Mouse (Mus musculus) heart, embryonic 14.5 days (tissue): ENCODE results near the gene Tcf7l1. TPM values are rescaled to one million over a fixed set of nuclear protein-coding genes. Genes with fewer than 3 reads are reported as not detected.

Experiments
- ATAC-seq: fragments of 200-750 bp; cut with Nextera tagmentation; 2 replicates; pipeline ENCODE4 v1.8.0; 2017; ENCODE audit warnings: low read depth, moderate TSS enrichment; ENCODE audit not compliant: insufficient number of reproducible peaks, insufficient read depth, low FRiP score
- H3K27ac ChIP-seq, 2 experiments: fragments of 200-500 bp in 1 of 2; fragments of 300-500 bp in 1 of 2; sonication (generic) in 1 of 2; replicated peaks in 1 of 2; 2 replicates each; pipeline ENCODE4 v1.5.1; 2012 to 2014; ENCODE audit warnings: low read depth in 2 of 2, low read length in 2 of 2, control low read depth in 1 of 2, mild to moderate bottlenecking in 1 of 2, mixed read lengths in 1 of 2; ENCODE audit not compliant: control insufficient read depth in 1 of 2, insufficient read depth in 1 of 2
- H3K27me3 ChIP-seq: fragments of 300-500 bp; sonication (generic); 2 replicates; pipeline ENCODE4 v1.6.1; 2014; ENCODE audit warnings: mild to moderate bottlenecking, low read length, control low read depth; ENCODE audit not compliant: control insufficient read depth, insufficient read depth
- H3K36me3 ChIP-seq: fragments of 300-500 bp; sonication (generic); 2 replicates; pipeline ENCODE4 v1.6.1; 2014; ENCODE audit warnings: mild to moderate bottlenecking, control low read depth, low read length, mixed read lengths; ENCODE audit not compliant: control insufficient read depth, insufficient read depth
- H3K4me1 ChIP-seq, 2 experiments: fragments of 200-500 bp in 1 of 2; fragments of 300-500 bp in 1 of 2; sonication (generic) in 1 of 2; 2 replicates each; pipeline ENCODE4 v1.6.1; 2012 to 2014; ENCODE audit warnings: low read length in 2 of 2, control low read depth in 1 of 2, mixed read lengths in 1 of 2; ENCODE audit not compliant: control insufficient read depth in 2 of 2, insufficient read depth in 2 of 2
- H3K4me2 ChIP-seq: fragments of 300-500 bp; sonication (generic); 2 replicates; pipeline ENCODE4 v1.6.1; 2014; ENCODE audit warnings: mild to moderate bottlenecking, low read length
- H3K4me3 ChIP-seq, 2 experiments: fragments of 200-500 bp in 1 of 2; fragments of 300-500 bp in 1 of 2; sonication (generic) in 1 of 2; 2 replicates each; pipeline ENCODE4 v1.5.1; 2012 to 2014; ENCODE audit warnings: low read length in 2 of 2, mild to moderate bottlenecking in 2 of 2, control low read depth in 1 of 2, low read depth in 1 of 2, moderate library complexity in 1 of 2; ENCODE audit not compliant: control insufficient read depth in 1 of 2, insufficient read depth in 1 of 2
- H3K9ac ChIP-seq: fragments of 300-500 bp; sonication (generic); 2 replicates; pipeline ENCODE4 v1.6.1; 2014; ENCODE audit warnings: mild to moderate bottlenecking, low read length
- H3K9me3 ChIP-seq: fragments of 300-500 bp; sonication (generic); 2 replicates; pipeline ENCODE4 v1.6.1; 2016; ENCODE audit warnings: low read length, control low read depth; ENCODE audit not compliant: control insufficient read depth
- WGBS: fragments of 180-500 bp; shearing (Covaris S2); extraction: QIAGEN DNeasy Blood & Tissue Kit; methylation state at CpG from one replicate; pipeline ENCODE4 v1.1.7; 2014; 5-methylcytosine and 5-hydroxymethylcytosine counted together
- polyA plus RNA-seq: library from polyadenylated mRNA; unstranded; fragments of >200 nt; fragmentation: Nextera tagmentation; extraction: Ambion mirVana; gene quantifications from 2 replicates; pipeline ENCODE4 v1.2.1, GENCODE M21; 2014

Tcf7l1 gene
- polyA plus RNA-seq, 1 experiment from 2014 or later, result 17.4 TPM

- no peaks in the 10 kb centered on the region for H3K27me3 ChIP-seq
- H3K9me3 ChIP-seq, result no peaks in the 10 kb centered on the region
- H3K4me1 ChIP-seq, result peaks cover 17 to 35% of the 10 kb centered on the region in 2 experiments
- WGBS, result 37% methylated on average over 9 of the region's 9 CpGs
- H3K4me2 ChIP-seq, result no peak overlapping the region
- no peak overlapping the region for H3K4me3 ChIP-seq
- no peak overlapping the region for H3K27ac ChIP-seq
- H3K9ac ChIP-seq, result no peak overlapping the region
- ATAC-seq, result no peak
- H3K36me3 ChIP-seq, result no peaks in the 10 kb centered on the region
Measured at GRCm38 (mm10) chr6:72754215-72754614, 34.8 kb downstream of the Tcf7l1 start.

GRCm38 (mm10) chr6:72753782-72754181 lies 35.3 kb downstream of the Tcf7l1 start:
- no peak overlapping the region for H3K9ac ChIP-seq
- no peaks in the 10 kb centered on the region for H3K36me3 ChIP-seq
- no peaks in the 10 kb centered on the region for H3K9me3 ChIP-seq
- peaks cover 20 to 35% of the 10 kb centered on the region in 2 experiments for H3K4me1 ChIP-seq
- no peaks in the 10 kb centered on the region for H3K27me3 ChIP-seq
- ATAC-seq, result no peak
- 87% methylated on average over 8 of the region's 8 CpGs for WGBS
- H3K4me2 ChIP-seq, result no peak overlapping the region
- no peak overlapping the region for H3K4me3 ChIP-seq
- H3K27ac ChIP-seq, result no peak overlapping the region

- H3K4me1 ChIP-seq, result peaks cover 24 to 41% of the 10 kb centered on the region in 2 experiments
Measured at GRCm38 (mm10) chr6:72752824-72753223, 36.2 kb downstream of the Tcf7l1 start.

GRCm38 (mm10) chr6:72751210-72751609 lies 37.8 kb downstream of the Tcf7l1 start:
- 80% methylated on average over 1 of the region's 1 CpGs for WGBS
- H3K9ac ChIP-seq, result no peak overlapping the region
- no peak for ATAC-seq
- H3K27me3 ChIP-seq, result no peaks in the 10 kb centered on the region
- no peak overlapping the region for H3K27ac ChIP-seq
- H3K4me2 ChIP-seq, result no peak overlapping the region
- no peak overlapping the region for H3K4me3 ChIP-seq
- no peaks in the 10 kb centered on the region for H3K9me3 ChIP-seq
- no peaks in the 10 kb centered on the region for H3K36me3 ChIP-seq
- peaks cover 26 to 44% of the 10 kb centered on the region in 2 experiments for H3K4me1 ChIP-seq

More at GRCm38 (mm10) chr6:72752824-72753223, 36.2 kb downstream of the Tcf7l1 start:
- no peaks in the 10 kb centered on the region for H3K9me3 ChIP-seq
- 83% methylated on average over 15 of the region's 15 CpGs for WGBS
- no peak for ATAC-seq
- no peak overlapping the region for H3K27ac ChIP-seq
- no peaks in the 10 kb centered on the region for H3K36me3 ChIP-seq
- no peak overlapping the region for H3K4me2 ChIP-seq
- H3K27me3 ChIP-seq, result no peaks in the 10 kb centered on the region
- H3K9ac ChIP-seq, result no peak overlapping the region
- H3K4me3 ChIP-seq, result no peak overlapping the region

- Histone ChIP-seq H3K4me1 (peaks cover 19 to 34% of the 10 kb centered on the region in 2 experiments), H3K9me3 (no peaks in the 10 kb centered on the region), H3K4me2 (peak overlapping the region; percentile 16), H3K36me3 (no peaks in the 10 kb centered on the region), H3K4me3 (no peak overlapping the region), H3K27ac (peak overlapping the region in 1 of 2 experiments; percentile 34; a peak in 3 of 4 replicates), H3K27me3 (no peaks in the 10 kb centered on the region), H3K9ac (no peak overlapping the region)
- ATAC-seq, result no peak
- 22% methylated on average over 5 of the region's 5 CpGs for WGBS
Measured at GRCm38 (mm10) chr6:72748882-72749437, 40.1 kb downstream of the Tcf7l1 start.

- Histone ChIP-seq H3K27ac (peak overlapping the region; percentile 34 to 37; a peak in 3 of 4 replicates), H3K4me3 (no peak overlapping the region), H3K4me2 (peak overlapping the region; percentile 16; the same call in 1 of the 2 replicates), H3K36me3 (no peaks in the 10 kb centered on the region), H3K9ac (no peak overlapping the region), H3K27me3 (no peaks in the 10 kb centered on the region), H3K4me1 (peaks cover 21 to 36% of the 10 kb centered on the region in 2 experiments), H3K9me3 (no peaks in the 10 kb centered on the region)
- 0 out of 2 replicates have a peak, but pooled peaks have one; percentile 48 for ATAC-seq
- 1% methylated on average over 2 of the region's 2 CpGs for WGBS
Measured at GRCm38 (mm10) chr6:72748421-72748820, 40.6 kb downstream of the Tcf7l1 start.

GRCm38 (mm10) chr6:72747814-72748213 lies 41.2 kb downstream of the Tcf7l1 start:
- 54% methylated on average over 11 of the region's 11 CpGs for WGBS
- H3K27me3 ChIP-seq, result no peaks in the 10 kb centered on the region
- 0 out of 4 replicates have a peak overlapping the region, but pooled peaks have one; percentile 34 to 37 for H3K27ac ChIP-seq
- H3K4me1 ChIP-seq, result peaks cover 21 to 37% of the 10 kb centered on the region in 2 experiments
- no peaks in the 10 kb centered on the region for H3K36me3 ChIP-seq
- no peak overlapping the region for H3K4me2 ChIP-seq
- H3K9me3 ChIP-seq, result no peaks in the 10 kb centered on the region
- no peak overlapping the region for H3K9ac ChIP-seq
- no peak overlapping the region for H3K4me3 ChIP-seq
- ATAC-seq, result no peak

GRCm38 (mm10) chr6:72747156-72747555 lies 41.9 kb downstream of the Tcf7l1 start:
- H3K4me1 ChIP-seq, result peaks cover 26 to 44% of the 10 kb centered on the region in 2 experiments
- WGBS, result 51% methylated on average over 4 of the region's 4 CpGs
- ATAC-seq, result no peak
- no peaks in the 10 kb centered on the region for H3K9me3 ChIP-seq
- H3K4me3 ChIP-seq, result no peak overlapping the region
- no peak overlapping the region for H3K9ac ChIP-seq
- H3K27me3 ChIP-seq, result no peaks in the 10 kb centered on the region
- H3K27ac ChIP-seq, result no peak overlapping the region
- H3K4me2 ChIP-seq, result no peak overlapping the region
- H3K36me3 ChIP-seq, result no peaks in the 10 kb centered on the region
